Mouse (Mus musculus): ENCODE data around the gene Gzf1. TPM values are rescaled to one million over a fixed set of nuclear protein-coding genes. Genes with fewer than 3 reads are reported as not detected.
A peak's percentile ranks its signal among the peaks of the same experiment; 100 is the strongest.

The Gzf1 gene
- polyA plus RNA-seq, 1 experiment from 2014 or later: 27.8 TPM

DNA sequence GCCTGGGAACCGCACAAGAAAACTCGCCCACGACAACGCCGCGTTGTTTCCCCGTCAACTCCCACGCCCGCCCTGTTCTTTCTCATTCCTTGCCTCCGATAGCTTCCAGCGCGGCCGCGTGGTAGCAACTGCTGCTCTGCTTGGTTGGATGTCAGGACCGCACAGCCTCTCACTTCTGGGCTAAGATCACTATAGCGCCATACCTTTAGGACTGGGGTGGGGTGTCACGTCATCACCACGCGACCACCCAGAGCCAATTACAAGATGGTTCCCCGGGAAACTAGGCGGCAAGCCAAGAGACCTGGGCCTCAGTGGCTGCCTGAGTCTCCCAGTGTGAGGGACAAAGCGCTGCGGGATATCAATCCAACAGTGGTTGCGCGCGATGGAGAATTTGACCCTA is 3.0 kb upstream of the Gzf1 start:
- DNase-seq (ENCODE audit: low read depth, low spot score): no peak
- no peak for TF ChIP-seq CTCF (IDR thresholded peaks at IDR 0.05)
- H3K27me3 ChIP-seq: no peaks in the 10 kb centered on the region
- no peak for ATAC-seq
- in situ Hi-C loops (cut with MboI; ENCODE audit: low pct_unique_long_range_greater_than_20kb): loop anchor here (10.0 kb wide), 1 partner anchor 493 kb away; no protein-coding TSS in a partner anchor
- POLR2A ChIA-PET: no interaction called here
- CTCF ChIA-PET: no interaction called here

DNA sequence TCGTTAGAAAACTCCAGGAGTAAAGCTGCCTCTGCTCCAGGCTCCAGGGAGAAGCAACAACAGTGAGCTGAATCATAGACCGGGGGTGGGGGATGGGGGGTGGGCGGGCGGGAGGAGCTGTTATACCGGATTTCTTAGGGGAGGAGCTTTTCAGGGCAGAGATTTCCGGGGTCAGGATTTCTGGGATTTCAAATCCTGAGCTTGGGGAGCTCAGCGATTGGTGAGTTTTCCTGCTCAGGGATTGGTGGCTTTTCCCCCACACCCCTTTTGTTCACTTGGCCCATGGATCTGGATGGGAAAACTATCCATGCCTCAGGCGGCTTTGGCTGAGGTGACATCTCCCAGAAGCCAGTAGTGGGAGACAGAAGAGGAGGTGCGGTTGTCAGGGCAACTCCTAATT is 1.5 kb upstream of the Gzf1 start:
- peak; percentile 48 for DNase-seq (ENCODE audit: low read depth, low spot score)
- POLR2A ChIA-PET: interaction anchor here (0.7 to 1.0 kb wide), 2 partner anchors 12 to 53 kb away, joined by 3 to 4 read pairs; no protein-coding TSS in a partner anchor
- no peaks in the 10 kb centered on the region for H3K27me3 ChIP-seq
- peak; percentile 46 for ATAC-seq
- no peak for TF ChIP-seq CTCF (IDR thresholded peaks at IDR 0.05)
- CTCF ChIA-PET: interaction anchor here (1.0 to 1.5 kb wide), 3 partner anchors 27 to 73 kb away, joined by 3 to 6 read pairs (median 3); no protein-coding TSS in a partner anchor
- in situ Hi-C loops (cut with MboI; ENCODE audit: low pct_unique_long_range_greater_than_20kb): loop anchor here (10.0 kb wide), 1 partner anchor 495 kb away; no protein-coding TSS in a partner anchor

DNA sequence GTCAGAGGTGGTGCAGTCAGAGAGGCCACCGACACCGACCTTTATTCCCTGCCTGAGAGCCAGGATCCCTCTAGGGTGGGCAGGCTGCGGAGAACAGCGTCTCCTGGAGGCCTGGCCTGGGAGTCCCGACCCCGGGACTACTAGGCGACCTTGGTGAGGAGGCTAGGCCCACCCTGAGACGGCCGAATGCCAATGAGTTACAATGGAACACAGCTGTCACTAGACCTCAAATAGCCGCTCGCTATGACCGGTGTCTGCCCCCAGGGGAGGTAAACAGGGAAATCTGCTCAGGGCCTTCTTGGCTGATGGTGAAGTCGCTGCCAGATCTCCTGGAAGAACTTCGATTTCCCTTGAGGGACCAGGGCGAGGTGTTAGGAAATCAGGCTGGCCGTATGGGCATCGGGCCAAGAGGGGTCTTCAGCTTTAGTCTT is 653 bp downstream of the Gzf1 start:
- ChIA-PET POLR2A (interaction anchor here (1.6 kb wide), 1 partner anchor 23 kb away, joined by 4 read pairs; no protein-coding TSS in a partner anchor), CTCF (interaction anchor here (1.4 kb wide), 2 partner anchors 15 to 70 kb away, joined by 3 read pairs; no protein-coding TSS in a partner anchor)
- H3K27me3 ChIP-seq: no peaks in the 10 kb centered on the region
- TF ChIP-seq CTCF (IDR thresholded peaks at IDR 0.05): no peak
- ATAC-seq (peak; percentile 44), DNase-seq (ENCODE audit: low read depth, low spot score) (no peak)
- in situ Hi-C loops (cut with MboI; ENCODE audit: low pct_unique_long_range_greater_than_20kb): no loop called here

DNA sequence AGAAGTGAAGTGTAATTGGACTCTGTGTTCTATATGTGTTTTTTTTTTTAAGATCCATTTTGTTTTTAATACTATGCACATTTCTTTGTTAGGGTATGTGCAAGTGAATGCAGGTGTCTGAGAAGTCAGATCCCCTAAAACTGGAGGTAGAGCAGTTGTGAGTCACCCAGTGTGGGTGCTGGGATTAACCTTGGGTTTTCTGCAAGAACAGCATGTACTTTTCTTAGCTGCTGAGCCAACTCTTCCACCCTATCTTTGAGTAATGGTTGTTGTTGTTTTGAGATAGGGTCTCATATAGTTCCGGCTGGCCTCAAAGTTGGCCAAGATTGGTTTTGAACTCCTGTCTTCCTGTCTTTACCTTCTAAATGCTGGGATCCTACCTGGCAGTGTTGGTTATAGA is 2.2 kb downstream of the Gzf1 start:
- CTCF ChIA-PET: interaction anchor here (1.0 to 1.6 kb wide), 2 partner anchors 10 to 39 kb away, joined by 3 read pairs; no protein-coding TSS in a partner anchor
- ATAC-seq: no peak
- POLR2A ChIA-PET: interaction anchor here (1.4 to 1.6 kb wide), 2 partner anchors 21 to 22 kb away, joined by 3 to 4 read pairs; no protein-coding TSS in a partner anchor
- TF ChIP-seq CTCF (IDR thresholded peaks at IDR 0.05): no peak
- in situ Hi-C loops (cut with MboI; ENCODE audit: low pct_unique_long_range_greater_than_20kb): no loop called here
- H3K27me3 ChIP-seq: no peaks in the 10 kb centered on the region
- no peak for DNase-seq (ENCODE audit: low read depth, low spot score)

- in situ Hi-C loops (cut with MboI; ENCODE audit: low pct_unique_long_range_greater_than_20kb): no loop called here
- ATAC-seq (no peak), DNase-seq (ENCODE audit: low read depth, low spot score) (no peak)
- no peaks in the 10 kb centered on the region for H3K27me3 ChIP-seq
- TF ChIP-seq CTCF (IDR thresholded peaks at IDR 0.05): no peak
- ChIA-PET POLR2A (no interaction called here), CTCF (no interaction called here)
Observed at GRCm38 (mm10) chr2:148684972-148685371, 4.1 kb downstream of the Gzf1 start.

GRCm38 (mm10) chr2:148685709-148686108 is 4.9 kb downstream of the Gzf1 start:
- POLR2A ChIA-PET: no interaction called here
- CTCF ChIA-PET: no interaction called here
- ATAC-seq (no peak), DNase-seq (ENCODE audit: low read depth, low spot score) (no peak)
- in situ Hi-C loops (cut with MboI; ENCODE audit: low pct_unique_long_range_greater_than_20kb): no loop called here
- no peak for TF ChIP-seq CTCF (IDR thresholded peaks at IDR 0.05)
- H3K27me3 ChIP-seq: no peaks in the 10 kb centered on the region

DNA sequence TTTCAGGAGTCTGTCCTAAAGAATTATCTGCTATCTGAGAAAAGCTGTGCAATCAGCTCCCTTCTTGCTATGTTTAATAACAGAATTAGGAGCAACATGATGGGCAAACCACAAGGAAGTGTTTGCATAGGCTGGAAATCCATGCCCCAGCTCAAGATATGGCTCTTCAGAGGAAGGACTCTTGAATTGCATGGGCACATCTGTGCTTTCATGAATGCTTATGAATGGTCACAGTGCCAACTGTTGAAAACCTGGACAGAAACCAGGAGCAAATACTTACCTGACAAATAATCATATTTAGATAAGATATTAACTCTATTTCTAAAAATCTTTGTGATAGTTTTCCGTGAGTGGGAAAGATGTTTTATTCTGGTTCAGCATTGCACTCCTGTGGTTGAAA is 6.0 kb downstream of the Gzf1 start:
- TF ChIP-seq CTCF (IDR thresholded peaks at IDR 0.05): no peak
- CTCF ChIA-PET: interaction anchor here (1.0 to 1.4 kb wide), 2 partner anchors 19 to 64 kb away, joined by 3 read pairs; no protein-coding TSS in a partner anchor
- in situ Hi-C loops (cut with MboI; ENCODE audit: low pct_unique_long_range_greater_than_20kb): no loop called here

GRCm38 (mm10) chr2:148687971-148688370 is 7.1 kb downstream of the Gzf1 start:
- ChIA-PET CTCF (interaction anchor here (1.0 to 1.4 kb wide), 2 partner anchors 18 to 63 kb away, joined by 3 read pairs; no protein-coding TSS in a partner anchor), POLR2A (no interaction called here)
- ATAC-seq (no peak), DNase-seq (ENCODE audit: low read depth, low spot score) (no peak)
- no peak for TF ChIP-seq CTCF (IDR thresholded peaks at IDR 0.05)
- in situ Hi-C loops (cut with MboI; ENCODE audit: low pct_unique_long_range_greater_than_20kb): no loop called here
- no peaks in the 10 kb centered on the region for H3K27me3 ChIP-seq

More for the DNA sequence above, 6.0 kb downstream of the Gzf1 start:
- ATAC-seq (no peak), DNase-seq (ENCODE audit: low read depth, low spot score) (no peak)
- no peaks in the 10 kb centered on the region for H3K27me3 ChIP-seq
- POLR2A ChIA-PET: interaction anchor here (0.6 kb wide), 1 partner anchor 42 kb away, joined by 4 read pairs; no protein-coding TSS in a partner anchor

DNA sequence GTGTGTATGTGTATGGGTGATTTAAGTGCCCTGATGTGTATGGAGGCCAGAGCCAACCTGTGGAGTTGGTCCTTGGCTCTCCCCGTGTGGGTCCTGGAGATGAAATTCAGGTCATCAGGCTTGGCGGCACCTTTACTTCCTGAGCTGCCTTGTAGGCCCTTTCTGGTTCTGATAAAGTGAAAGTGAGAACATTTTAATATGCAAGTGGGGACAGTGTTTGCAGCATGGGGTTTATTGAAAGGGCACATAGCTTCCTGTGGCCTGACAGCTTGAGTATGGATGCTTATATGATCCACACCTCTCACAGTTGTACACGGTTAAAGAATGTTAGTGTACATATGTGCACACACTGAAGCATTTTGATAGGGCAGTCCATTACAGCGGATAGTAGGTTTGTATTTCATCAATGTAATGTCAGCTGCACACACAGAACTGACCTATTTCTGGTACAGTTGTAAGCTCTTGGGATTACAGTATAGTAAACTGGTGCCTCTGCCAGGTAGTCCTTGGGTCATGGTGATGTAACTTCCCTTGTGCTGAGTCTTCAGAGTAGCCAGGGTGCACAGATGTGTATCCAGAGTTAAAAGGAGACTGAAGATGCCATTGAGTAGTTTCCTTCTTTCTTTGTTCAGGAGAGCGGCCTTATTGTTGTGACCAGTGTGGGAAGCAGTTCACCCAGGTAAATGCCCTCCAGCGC is 8.8 kb downstream of the Gzf1 start:
- POLR2A ChIA-PET: no interaction called here
- TF ChIP-seq CTCF (IDR thresholded peaks at IDR 0.05): no peak
- in situ Hi-C loops (cut with MboI; ENCODE audit: low pct_unique_long_range_greater_than_20kb): no loop called here
- CTCF ChIA-PET: interaction anchor here (2.8 kb wide), 1 partner anchor 17 kb away, joined by 10 read pairs; no protein-coding TSS in a partner anchor
- H3K27me3 ChIP-seq: no peaks in the 10 kb centered on the region
- ATAC-seq (no peak), DNase-seq (ENCODE audit: low read depth, low spot score) (no peak)

DNA sequence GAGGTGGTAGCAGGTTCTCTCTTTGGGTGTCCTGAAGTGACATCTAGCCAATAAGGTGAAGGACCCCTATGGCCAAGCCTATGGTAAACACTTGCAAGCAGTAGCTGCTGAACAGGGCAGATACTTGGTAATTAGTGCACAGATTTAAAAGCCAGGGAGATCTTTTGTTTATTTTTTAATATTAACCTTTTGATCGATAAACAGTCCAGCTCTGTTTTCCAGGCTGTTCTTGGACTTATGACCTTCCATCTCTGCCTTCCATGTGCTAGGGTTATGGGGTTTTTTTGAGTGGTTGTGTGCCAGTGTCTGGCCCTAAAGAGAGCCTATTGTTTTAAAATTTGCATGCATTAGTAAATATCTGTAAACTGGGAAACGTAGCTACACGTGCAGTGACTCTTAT is 9.5 kb downstream of the Gzf1 start:
- CTCF ChIA-PET: interaction anchor here (2.8 kb wide), 1 partner anchor 16 kb away, joined by 10 read pairs; no protein-coding TSS in a partner anchor
- no peak for DNase-seq (ENCODE audit: low read depth, low spot score)
- in situ Hi-C loops (cut with MboI; ENCODE audit: low pct_unique_long_range_greater_than_20kb): no loop called here
- ATAC-seq: no peak
- no peak for TF ChIP-seq CTCF (IDR thresholded peaks at IDR 0.05)
- POLR2A ChIA-PET: no interaction called here
- H3K27me3 ChIP-seq: no peaks in the 10 kb centered on the region

DNA sequence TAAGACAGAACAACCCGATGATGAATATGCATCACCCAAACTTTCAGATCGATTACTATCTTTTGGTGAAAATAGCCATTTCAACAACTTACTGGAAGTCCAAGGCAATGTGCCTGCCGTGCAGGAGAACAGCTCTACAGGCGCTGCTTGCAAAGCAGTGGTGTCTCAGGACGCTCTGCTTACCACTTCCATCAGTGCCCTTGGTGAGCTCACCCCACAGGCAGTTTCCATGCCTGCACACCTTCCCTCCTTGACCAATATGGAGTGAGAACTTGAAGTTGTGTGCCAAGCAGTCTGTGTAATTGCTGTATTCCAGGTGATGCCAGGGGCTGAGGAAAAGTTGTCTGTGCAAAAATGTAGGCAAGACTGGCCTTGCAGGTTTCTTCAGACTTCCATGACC is 10.0 kb downstream of the Gzf1 start:
- DNase-seq (ENCODE audit: low read depth, low spot score) (no peak), ATAC-seq (no peak)
- H3K27me3 ChIP-seq: no peaks in the 10 kb centered on the region
- in situ Hi-C loops (cut with MboI; ENCODE audit: low pct_unique_long_range_greater_than_20kb): no loop called here
- ChIA-PET CTCF (interaction anchor here (1.6 to 2.8 kb wide), 2 partner anchors 16 to 23 kb away, joined by 5 to 10 read pairs; no protein-coding TSS in a partner anchor), POLR2A (interaction anchor here (0.5 to 0.9 kb wide), 2 partner anchors 10 to 15 kb away, joined by 3 to 4 read pairs; no protein-coding TSS in a partner anchor)
- no peak for TF ChIP-seq CTCF (IDR thresholded peaks at IDR 0.05)

Data from Patski (cell line).